10 mouse cellular contexts compared by ENCODE assay signal in the genomic region with DNA sequence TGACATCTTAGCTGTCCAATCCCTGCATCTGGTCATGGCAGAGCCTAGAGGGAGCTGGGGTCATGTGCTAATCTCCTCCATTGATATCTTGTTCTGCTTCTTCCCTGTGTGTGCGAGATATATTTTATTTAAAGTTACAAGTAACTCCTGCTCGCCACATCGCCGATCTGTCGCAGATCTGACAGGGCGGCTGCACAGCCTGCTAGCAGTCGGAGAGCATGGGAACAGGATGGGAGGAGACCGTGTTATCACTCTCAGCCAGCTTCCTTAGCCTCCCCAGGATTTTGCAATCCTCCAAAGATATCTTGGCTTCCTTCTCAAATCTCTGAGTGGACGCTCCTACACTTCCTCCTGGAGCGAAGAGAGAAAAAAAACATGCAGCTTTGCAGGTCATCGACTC. TPM values are rescaled to one million over a fixed set of nuclear protein-coding genes. Genes with fewer than 3 reads are reported as not detected.
DNase-seq lines count a peak whose midpoint lies in the region; ATAC-seq and TF ChIP-seq lines count a peak whose summit lies in the region.
"Had no signal": no experiment of that assay in that cellular context is flagged by ENCODE, and none has a peak within 500 bp of the region (broad histone marks: within the 10 kb centered on the region; RNA-seq: fewer than 3 reads in every experiment).

No protein-coding gene starts in this region.

- no peak overlapping the region for H3K4me3 ChIP-seq in kidney, postnatal 0 days (replicated peaks; ENCODE audit: low read depth, low read length)
- H3K4me3 ChIP-seq: myocyte had no signal

- DNase-seq in adrenal gland, adult (ENCODE audit: inconsistent age in 2 of 2, low spot score in 1 of 2): peak; percentile 18 to 55
- DNase-seq in adrenal gland, adult 8-10 months: no peak
- peak; percentile 80 to 83 for DNase-seq in heart, adult 9 months (ENCODE audit: low spot score in 2 of 2)
- DNase-seq in kidney, postnatal 0 days (ENCODE audit: low spot score): peak; percentile 53
- peak; percentile 67 for DNase-seq in lung, postnatal 36 days
- DNase-seq in urinary bladder, postnatal 25 days (ENCODE audit: low spot score): no peak
- no peak for DNase-seq in left cerebral cortex, adult 8-10 months (ENCODE audit: low spot score in 2 of 2)
- no peak for DNase-seq in frontal cortex, adult 2 months (ENCODE audit: extremely low spot score in 1 of 2, low spot score in 1 of 2)
- DNase-seq: thymus, adult 18-20 months had no signal

- TF ChIP-seq CTCF in kidney, postnatal 0 days (IDR thresholded peaks at IDR 0.05; ENCODE audit: low read depth): no peak

- H3K4me1 ChIP-seq in kidney, postnatal 0 days (replicated peaks; ENCODE audit: insufficient read depth, low read length): no peaks in the 10 kb centered on the region

- H3K27me3 ChIP-seq in kidney, postnatal 0 days (ENCODE audit: insufficient read depth, low read length): no peaks in the 10 kb centered on the region

- no peak overlapping the region for H3K27ac ChIP-seq in kidney, postnatal 0 days

- WGBS in kidney, postnatal 0 days: 38% methylated on average over 11 of the region's 11 CpGs

- no peaks in the 10 kb centered on the region for H3K9me3 ChIP-seq in kidney, postnatal 0 days (replicated peaks; ENCODE audit: low read length)

- no peak overlapping the region for H3K9ac ChIP-seq in kidney, postnatal 0 days (ENCODE audit: low read depth, low read length)

- H3K4me2 ChIP-seq in kidney, postnatal 0 days (ENCODE audit: low read length): peak overlapping the region; percentile 18

- H3K36me3 ChIP-seq in kidney, postnatal 0 days (ENCODE audit: insufficient read depth, low read length): no peaks in the 10 kb centered on the region

- ATAC-seq in kidney, postnatal 0 days (replicated peaks; ENCODE audit: low FRiP score, low read depth): no peak

RNA-seq across cellular contexts. Expression of a gene that starts 17.3 kb away (rescaled TPM):
- total RNA-seq in adrenal gland, adult 8-10 months (2022): under 1 TPM in 1 of 4 experiments, not detected in 3; 0.13 TPM
- 0.05 and 0.08 TPM in 2 replicates for polyA plus RNA-seq in kidney, postnatal 0 days (2015; fragmentation: Nextera tagmentation; extraction: Ambion mirVana)
- total RNA-seq in left cerebral cortex, adult 8-10 months (2022): not detected
- polyA plus RNA-seq in frontal cortex, adult 2 months (2012; rRNA removed): 0.17 and 0.34 TPM in 2 replicates
- polyA plus RNA-seq: myocyte had no signal

Comparison
In these comparisons a context has a peak if more than half of its experiments do, and no peak if none do; other contexts are left out.
1. DNase-seq: peak in adrenal gland, adult (2 of 2), heart, adult 9 months (2 of 2), kidney, postnatal 0 days (single experiment) and lung, postnatal 36 days (single experiment); none in adrenal gland, adult 8-10 months (single experiment), urinary bladder, postnatal 25 days (single experiment), left cerebral cortex, adult 8-10 months (0 of 2) and frontal cortex, adult 2 months (0 of 2).